Mouse (Mus musculus) midbrain, embryonic 10.5 days (tissue): ENCODE measurements around the gene Pard3. TPM values are rescaled to one million over a fixed set of nuclear protein-coding genes. Genes with fewer than 3 reads are reported as not detected.

Experiments used
- DNase-seq: peaks from one replicate; pipeline ENCODE4 v3.0.0-alpha.2; 2017; ENCODE audit warnings: low spot score
- H3K27ac ChIP-seq: fragments of 300-500 bp; sonication (generic); replicated peaks from 2 replicates; pipeline ENCODE4 v1.5.1; 2016; ENCODE audit warnings: mild to moderate bottlenecking
- H3K27me3 ChIP-seq: fragments of 300-500 bp; sonication (generic); 2 replicates; pipeline ENCODE4 v1.6.1; 2016; ENCODE audit warnings: low read depth, mild to moderate bottlenecking; ENCODE audit not compliant: poor library complexity, severe bottlenecking
- H3K36me3 ChIP-seq: fragments of 300-500 bp; sonication (generic); 2 replicates; pipeline ENCODE4 v1.6.1; 2016; ENCODE audit warnings: mild to moderate bottlenecking, moderate library complexity
- H3K4me1 ChIP-seq: fragments of 300-500 bp; sonication (generic); 2 replicates; pipeline ENCODE4 v1.6.1; 2016
- H3K4me3 ChIP-seq: fragments of 300-500 bp; sonication (generic); 2 replicates; pipeline ENCODE4 v1.5.1; 2016; ENCODE audit warnings: mild to moderate bottlenecking, moderate library complexity
- H3K9me3 ChIP-seq: fragments of 300-500 bp; sonication (generic); replicated peaks from 2 replicates; pipeline ENCODE4 v1.6.1; 2016; ENCODE audit warnings: mild to moderate bottlenecking
- WGBS: fragments of 180-500 bp; shearing (Covaris S2); methylation state at CpG from one replicate; pipeline ENCODE4 v1.1.7; 2016; 5-methylcytosine and 5-hydroxymethylcytosine counted together
- polyA plus RNA-seq: library from polyadenylated mRNA; unstranded; fragments of >200 nt; fragmentation: Nextera tagmentation; extraction: Ambion mirVana; gene quantifications from 2 replicates; pipeline ENCODE4 v1.2.1, GENCODE M21; 2016

Gene Pard3
- polyA plus RNA-seq, 1 experiment from 2014 or later, result 25.1 TPM

DNA sequence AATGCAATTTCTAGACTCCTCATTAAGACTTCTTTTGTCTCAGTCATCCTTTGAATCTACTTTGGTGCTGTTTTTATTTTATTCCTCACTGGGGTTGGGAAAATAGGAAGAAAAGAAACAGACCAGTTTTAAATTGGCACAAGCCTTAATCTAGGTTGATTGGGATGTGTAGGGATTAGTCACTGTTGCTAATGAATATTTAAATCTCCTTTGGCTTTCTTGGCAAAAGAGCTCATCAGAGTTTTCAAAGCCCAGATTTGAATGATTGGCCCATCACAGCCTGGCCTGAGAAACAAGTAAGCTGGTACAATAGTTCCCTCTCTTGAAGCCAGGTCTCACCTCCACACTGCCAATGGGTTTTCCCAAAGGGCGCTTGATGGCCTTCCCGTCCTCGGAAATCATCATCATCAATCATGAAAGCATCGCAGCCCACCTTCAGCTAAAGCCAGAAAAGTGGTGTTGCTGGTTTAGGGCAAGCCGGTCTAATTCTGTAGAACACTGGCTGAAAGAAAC, 527.0 kb downstream of the Pard3 start:
- Histone ChIP-seq H3K27ac (no peak overlapping the region), H3K4me1 (peaks cover 13% of the 10 kb centered on the region), H3K36me3 (peaks cover 3% of the 10 kb centered on the region; the same call in 1 of the 2 replicates), H3K27me3 (no peaks in the 10 kb centered on the region), H3K4me3 (no peak overlapping the region), H3K9me3 (no peaks in the 10 kb centered on the region)
- no peak for DNase-seq
- WGBS, result 91% methylated on average over 5 of the region's 5 CpGs

DNA sequence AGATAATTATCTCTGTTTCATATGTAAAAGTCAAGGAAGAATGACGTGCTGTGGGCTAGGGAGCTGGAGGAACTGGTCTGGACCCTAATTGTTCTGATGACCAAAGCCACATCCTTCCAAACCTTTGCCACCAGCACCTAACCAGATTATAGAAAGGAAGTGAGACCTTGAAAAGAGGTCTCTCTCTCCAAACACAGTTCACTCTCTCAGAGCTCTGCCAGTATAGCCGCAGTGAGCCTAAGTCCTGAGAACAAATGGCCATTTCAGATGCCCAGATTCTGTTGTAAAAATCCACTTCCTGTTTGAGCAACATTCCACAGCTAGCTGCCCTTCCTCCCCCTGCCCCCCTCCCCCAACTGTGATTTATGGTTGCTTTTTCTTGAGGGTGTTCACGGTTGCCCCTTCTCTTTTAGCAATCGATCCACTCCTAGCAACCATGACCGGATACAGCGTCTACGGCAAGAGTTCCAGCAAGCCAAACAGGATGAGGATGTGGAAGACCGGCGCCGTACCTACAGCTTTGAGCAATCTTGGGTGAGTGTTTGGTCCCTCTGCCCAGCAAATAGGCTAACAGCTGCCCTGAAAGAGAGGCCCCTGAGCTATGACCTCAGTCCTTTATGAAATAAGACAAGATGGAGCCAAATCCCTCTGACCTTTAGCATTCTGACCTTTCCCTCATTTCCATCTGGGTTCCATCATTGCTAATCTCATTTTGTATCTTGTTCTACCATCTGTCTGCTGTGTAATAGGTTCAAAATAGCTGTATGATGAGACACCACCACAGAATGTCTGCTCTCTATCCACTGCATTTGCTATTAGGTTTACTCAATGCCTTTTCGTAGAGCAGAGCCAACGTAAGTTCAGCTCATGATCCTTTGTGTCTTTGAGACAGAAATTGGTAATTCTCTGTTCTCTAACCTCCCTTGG, 529.2 kb downstream of the Pard3 start:
- H3K36me3 ChIP-seq, result peaks cover 3% of the 10 kb centered on the region; the same call in 1 of the 2 replicates
- H3K4me3 ChIP-seq, result no peak overlapping the region
- H3K27me3 ChIP-seq, result no peaks in the 10 kb centered on the region
- no peaks in the 10 kb centered on the region for H3K9me3 ChIP-seq
- 85% methylated on average over 12 of the region's 12 CpGs for WGBS
- peak; percentile 14 for DNase-seq
- peaks cover 10% of the 10 kb centered on the region for H3K4me1 ChIP-seq
- H3K27ac ChIP-seq, result no peak overlapping the region

DNA sequence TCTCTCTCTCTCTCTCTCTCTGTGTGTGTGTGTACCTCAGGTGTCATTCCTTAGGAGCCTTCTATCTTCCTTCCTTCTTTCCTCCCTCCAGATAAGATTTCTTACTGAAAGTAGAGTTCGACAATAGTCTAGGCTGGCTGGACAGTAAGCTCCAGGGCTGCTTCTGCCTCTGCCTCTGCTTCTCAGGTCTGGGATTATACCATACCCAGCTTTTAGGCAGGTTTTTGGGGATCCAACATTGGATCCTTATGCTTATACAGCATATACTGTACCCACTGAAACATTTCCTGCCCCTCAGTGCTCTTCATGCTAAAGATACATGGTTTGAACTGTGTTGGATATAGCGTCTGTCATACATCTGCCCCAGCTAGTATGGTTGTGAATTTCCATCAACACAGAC, 536.9 kb downstream of the Pard3 start:
- no peak overlapping the region for H3K4me3 ChIP-seq
- H3K9me3 ChIP-seq, result no peaks in the 10 kb centered on the region
- 98% methylated on average over 2 of the region's 2 CpGs for WGBS
- no peak for DNase-seq
- peaks cover 16% of the 10 kb centered on the region for H3K36me3 ChIP-seq
- H3K27me3 ChIP-seq, result no peaks in the 10 kb centered on the region
- no peak overlapping the region for H3K27ac ChIP-seq
- no peaks in the 10 kb centered on the region for H3K4me1 ChIP-seq

DNA sequence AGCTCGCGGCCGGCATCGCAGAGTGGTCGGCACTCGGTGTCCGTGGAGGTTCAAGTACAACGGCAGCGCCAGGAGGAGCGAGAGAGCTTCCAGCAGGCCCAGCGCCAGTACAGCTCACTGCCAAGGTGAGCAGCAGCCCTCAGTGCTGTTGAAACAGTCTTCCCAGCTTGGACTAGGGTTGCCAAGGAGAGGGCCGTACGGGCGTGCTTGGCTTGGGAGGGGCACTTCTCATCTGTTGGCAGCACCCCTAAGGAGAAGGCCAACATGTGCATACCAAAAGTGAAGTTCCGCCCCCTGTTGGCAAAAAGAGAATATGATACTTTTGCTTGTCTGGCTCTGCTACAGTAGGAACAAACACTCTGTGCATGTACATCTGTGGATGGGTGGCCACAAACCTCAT, 539.4 kb downstream of the Pard3 start:
- 97% methylated on average over 15 of the region's 15 CpGs for WGBS
- no peaks in the 10 kb centered on the region for H3K4me1 ChIP-seq
- no peak overlapping the region for H3K4me3 ChIP-seq
- H3K27ac ChIP-seq, result no peak overlapping the region
- H3K36me3 ChIP-seq, result peaks cover 16% of the 10 kb centered on the region
- no peaks in the 10 kb centered on the region for H3K27me3 ChIP-seq
- no peaks in the 10 kb centered on the region for H3K9me3 ChIP-seq
- no peak for DNase-seq

DNA sequence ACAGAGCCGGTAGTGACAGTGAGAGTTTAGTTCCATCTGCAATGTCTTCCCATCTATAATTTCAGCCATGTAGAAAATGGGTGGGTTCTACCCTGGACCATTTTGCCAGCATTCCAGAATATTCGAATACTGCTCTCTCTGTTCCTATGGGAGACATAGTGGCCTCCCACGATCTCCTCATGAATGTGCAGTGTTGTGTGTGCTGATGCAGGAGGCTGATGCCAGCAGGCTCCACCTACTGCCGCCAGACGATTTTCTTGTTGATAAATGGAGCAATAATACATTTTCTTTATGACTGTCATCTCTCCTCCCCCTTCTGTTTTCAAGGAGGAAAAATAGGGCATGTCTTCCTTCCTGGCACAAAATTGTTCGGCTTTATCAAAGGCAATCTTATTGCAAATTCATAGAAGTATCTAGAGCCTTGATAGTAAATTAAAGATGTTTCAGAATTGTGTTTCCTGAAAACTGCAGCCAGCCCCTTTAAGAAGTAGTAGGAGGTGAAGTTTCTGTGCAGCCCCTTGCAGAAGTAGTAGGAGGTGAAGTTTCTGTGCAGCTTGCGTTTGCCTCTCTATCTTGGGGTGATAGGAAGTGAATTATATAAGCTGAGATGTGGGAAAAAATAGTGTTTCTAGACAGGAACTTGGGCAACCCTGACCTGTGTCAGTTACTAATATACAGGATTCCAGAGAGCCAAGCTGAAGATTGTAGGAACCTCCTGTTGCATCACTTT, 545.0 kb downstream of the Pard3 start:
- H3K4me3 ChIP-seq, result no peak overlapping the region
- H3K36me3 ChIP-seq, result peaks cover 19% of the 10 kb centered on the region
- no peak for DNase-seq
- no peaks in the 10 kb centered on the region for H3K4me1 ChIP-seq
- WGBS, result 88% methylated on average over 7 of the region's 7 CpGs
- no peaks in the 10 kb centered on the region for H3K9me3 ChIP-seq
- H3K27ac ChIP-seq, result no peak overlapping the region
- no peaks in the 10 kb centered on the region for H3K27me3 ChIP-seq

DNA sequence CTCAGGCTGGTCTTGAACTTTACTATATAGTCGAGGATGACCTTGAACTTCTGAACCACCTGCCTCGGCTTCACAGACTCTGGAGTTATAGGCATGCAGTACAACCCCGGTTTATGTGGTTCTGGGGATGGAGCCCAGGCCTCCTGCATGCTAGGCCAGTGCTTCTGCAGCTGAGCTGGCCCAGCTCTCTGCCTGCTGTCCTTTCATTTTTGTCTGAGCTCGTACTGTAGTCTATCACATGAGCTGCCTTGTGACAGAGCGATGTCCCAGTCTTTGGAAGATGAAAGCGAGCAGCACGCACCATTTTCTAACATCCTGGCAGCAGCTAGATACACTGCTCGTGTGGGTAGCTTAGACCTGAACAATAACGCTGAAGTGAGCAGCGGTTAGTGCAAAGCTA, 545.6 kb downstream of the Pard3 start:
- Histone ChIP-seq H3K27ac (no peak overlapping the region), H3K9me3 (no peaks in the 10 kb centered on the region), H3K27me3 (no peaks in the 10 kb centered on the region), H3K4me1 (no peaks in the 10 kb centered on the region), H3K4me3 (no peak overlapping the region), H3K36me3 (peaks cover 13% of the 10 kb centered on the region)
- no peak for DNase-seq
- WGBS, result 90% methylated on average over 10 of the region's 10 CpGs

DNA sequence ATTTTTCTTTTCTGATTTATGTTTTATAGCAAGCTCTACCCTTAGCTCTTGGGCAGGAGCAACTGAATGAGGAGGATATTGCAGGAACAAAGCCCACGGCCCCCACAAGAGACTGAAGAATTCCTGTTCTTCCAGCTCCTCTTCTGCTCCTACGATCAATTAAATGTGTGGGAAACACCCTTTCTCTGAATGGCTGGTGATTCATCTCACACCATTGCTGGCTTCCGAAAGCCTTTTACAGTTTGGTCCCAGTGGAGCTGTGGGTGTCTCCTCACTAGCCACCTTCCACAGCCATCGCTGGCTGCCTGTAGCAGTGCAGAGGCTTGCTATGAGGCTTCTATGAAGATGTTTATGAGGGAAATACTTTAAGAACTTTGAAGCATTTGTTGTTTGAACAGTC, 550.5 kb downstream of the Pard3 start:
- Histone ChIP-seq H3K27ac (no peak overlapping the region), H3K4me3 (no peak overlapping the region), H3K27me3 (no peaks in the 10 kb centered on the region), H3K4me1 (no peaks in the 10 kb centered on the region), H3K36me3 (peaks cover 12% of the 10 kb centered on the region), H3K9me3 (no peaks in the 10 kb centered on the region)
- 92% methylated on average over 4 of the region's 4 CpGs for WGBS
- DNase-seq, result no peak

DNA sequence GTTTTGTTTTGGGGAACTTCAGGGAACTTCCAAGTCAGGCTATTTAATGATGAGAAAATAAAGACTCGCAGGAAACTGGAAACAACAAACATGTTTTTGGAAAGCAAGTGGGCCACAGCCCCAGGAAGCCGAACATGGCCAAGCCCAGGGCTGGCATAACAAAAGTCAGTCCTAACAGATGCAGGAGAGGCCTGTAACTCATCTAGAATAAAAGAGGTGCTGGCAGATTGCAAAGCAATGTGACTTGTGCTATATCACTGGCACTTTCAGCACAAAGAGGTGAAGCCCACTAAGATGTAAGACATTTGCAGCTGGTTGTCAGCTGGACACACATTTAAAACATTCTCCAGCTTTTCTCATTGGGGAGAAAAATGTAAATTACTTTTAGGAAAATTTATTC, 553.0 kb downstream of the Pard3 start:
- no peak overlapping the region for H3K4me3 ChIP-seq
- no peaks in the 10 kb centered on the region for H3K27me3 ChIP-seq
- 82% methylated on average over 2 of the region's 2 CpGs for WGBS
- no peak overlapping the region for H3K27ac ChIP-seq
- DNase-seq, result no peak
- H3K4me1 ChIP-seq, result no peaks in the 10 kb centered on the region
- H3K36me3 ChIP-seq, result no peaks in the 10 kb centered on the region
- no peaks in the 10 kb centered on the region for H3K9me3 ChIP-seq

DNA sequence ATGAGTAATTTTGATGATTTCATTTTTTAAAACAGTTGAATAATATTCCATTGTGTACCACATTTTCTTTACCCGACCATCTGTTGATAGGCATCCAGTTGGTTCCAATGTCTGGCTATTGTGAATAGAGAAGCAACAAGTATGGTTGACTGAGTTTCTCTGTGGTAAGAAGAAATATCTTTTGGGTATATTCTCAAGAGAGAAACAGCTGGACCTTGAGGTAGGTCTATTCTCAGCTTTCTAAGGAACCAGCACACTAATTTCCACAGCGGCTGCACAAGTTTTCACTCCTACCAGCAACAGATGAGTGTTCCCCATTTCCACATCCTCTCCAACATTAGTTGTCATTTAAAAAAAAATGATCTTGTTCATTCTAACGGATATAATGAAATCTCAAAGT, 558.4 kb downstream of the Pard3 start:
- Histone ChIP-seq H3K27ac (no peak overlapping the region), H3K36me3 (no peaks in the 10 kb centered on the region), H3K27me3 (no peaks in the 10 kb centered on the region), H3K4me3 (no peak overlapping the region), H3K9me3 (no peaks in the 10 kb centered on the region), H3K4me1 (no peaks in the 10 kb centered on the region)
- no peak for DNase-seq
- 92% methylated on average over 3 of the region's 3 CpGs for WGBS

DNA sequence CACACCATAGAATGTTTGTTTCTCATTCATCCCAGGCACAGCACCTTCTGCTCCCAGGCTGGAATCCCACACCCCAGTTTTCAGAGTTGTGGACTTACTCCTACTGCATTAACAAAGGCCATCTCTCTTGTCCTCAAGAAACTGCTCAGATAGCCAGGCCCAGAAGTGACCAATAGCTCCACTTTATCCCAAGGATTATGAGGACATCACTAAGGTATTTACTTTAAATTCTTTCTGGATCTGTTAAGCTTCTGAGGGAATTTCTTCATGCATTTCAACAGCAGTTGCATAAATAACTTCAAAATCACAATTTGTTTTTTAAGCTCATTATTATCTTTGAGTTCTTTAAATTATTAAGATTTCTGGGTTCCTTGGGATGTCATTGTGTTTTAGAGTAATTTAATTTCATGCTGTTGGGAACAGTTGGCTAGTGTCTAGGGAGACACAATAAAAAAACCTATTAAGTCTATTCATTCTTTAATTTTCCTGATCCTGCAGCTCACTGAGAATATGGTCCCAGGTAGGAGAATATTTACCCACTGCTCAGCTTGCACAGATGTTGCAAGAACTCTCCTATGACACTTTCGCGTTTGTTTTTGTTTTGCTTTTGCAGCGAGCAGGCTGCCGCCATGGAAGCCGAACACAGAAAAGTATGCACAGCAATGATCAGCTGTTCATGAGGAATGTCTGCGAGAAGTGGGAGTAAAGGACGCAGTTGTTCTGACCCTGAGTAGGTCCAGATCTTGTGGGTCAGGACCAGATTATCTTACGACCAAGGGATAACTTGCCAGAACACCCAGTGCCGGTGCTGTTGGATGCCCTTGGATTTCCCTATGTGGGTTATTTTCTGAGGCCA, 574.8 kb downstream of the Pard3 start:
- Histone ChIP-seq H3K27ac (no peak overlapping the region), H3K27me3 (no peaks in the 10 kb centered on the region), H3K9me3 (no peaks in the 10 kb centered on the region), H3K4me3 (no peak overlapping the region), H3K36me3 (no peaks in the 10 kb centered on the region), H3K4me1 (no peaks in the 10 kb centered on the region)
- DNase-seq, result no peak
- WGBS, result 85% methylated on average over 9 of the region's 9 CpGs

DNA sequence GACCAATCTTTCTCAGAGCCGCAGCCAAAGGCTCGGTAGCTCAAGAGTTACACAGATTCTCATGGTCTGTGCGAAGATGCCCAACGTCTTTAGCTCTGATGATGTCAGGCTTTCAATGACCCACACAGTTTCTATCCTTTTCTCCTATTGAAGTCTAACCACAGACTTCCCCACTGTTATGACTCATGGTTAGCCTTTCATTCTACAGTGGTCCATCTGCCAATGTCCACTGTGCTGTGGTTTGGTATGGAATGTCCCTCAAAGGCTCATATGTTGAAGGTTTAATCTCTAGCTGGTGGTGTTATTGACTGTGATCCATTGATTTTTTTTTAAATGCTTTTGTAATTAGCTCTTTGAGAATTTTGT, 575.4 kb downstream of the Pard3 start:
- H3K4me1 ChIP-seq, result no peaks in the 10 kb centered on the region
- DNase-seq, result no peak

DNA sequence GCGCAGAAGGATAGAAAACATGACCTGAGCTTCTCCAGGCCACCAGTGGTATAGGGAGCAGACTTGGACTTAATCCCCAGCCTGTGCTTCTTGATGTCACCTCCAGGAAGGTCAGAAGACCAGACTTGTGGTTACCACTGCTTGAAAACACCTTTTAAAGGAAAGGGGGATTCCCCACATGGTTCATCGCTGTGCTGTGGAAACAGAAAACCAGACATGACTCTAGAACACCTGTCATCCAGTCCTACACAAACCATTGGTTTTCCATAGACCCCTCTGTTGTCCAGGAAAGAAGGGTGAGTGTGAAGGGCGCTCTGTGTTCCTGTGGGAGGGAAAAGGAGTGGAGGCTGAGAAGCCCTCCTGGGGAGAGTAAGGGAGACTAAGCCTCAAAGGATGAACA, 591.9 kb downstream of the Pard3 start:
- WGBS, result 95% methylated on average over 3 of the region's 3 CpGs

More for the DNA sequence above, 575.4 kb downstream of the Pard3 start:
- Histone ChIP-seq H3K4me3 (no peak overlapping the region), H3K27ac (no peak overlapping the region), H3K9me3 (no peaks in the 10 kb centered on the region), H3K36me3 (no peaks in the 10 kb centered on the region), H3K27me3 (no peaks in the 10 kb centered on the region)
- WGBS, result 96% methylated on average over 4 of the region's 4 CpGs

More for the DNA sequence above, 591.9 kb downstream of the Pard3 start:
- H3K9me3 ChIP-seq, result no peaks in the 10 kb centered on the region
- no peaks in the 10 kb centered on the region for H3K36me3 ChIP-seq
- no peaks in the 10 kb centered on the region for H3K4me1 ChIP-seq
- no peak overlapping the region for H3K27ac ChIP-seq
- H3K4me3 ChIP-seq, result no peak overlapping the region
- DNase-seq, result no peak
- H3K27me3 ChIP-seq, result no peaks in the 10 kb centered on the region
